Mouse (Mus musculus) T-cell, adult 2 months (primary cell): ENCODE measurements around the gene Xxylt1.

ENCODE experiments used
- DNase-seq: peaks from one replicate; pipeline ENCODE4 v3.0.0; 2022; ENCODE audit warnings: low spot score

Gene Xxylt1

DNA sequence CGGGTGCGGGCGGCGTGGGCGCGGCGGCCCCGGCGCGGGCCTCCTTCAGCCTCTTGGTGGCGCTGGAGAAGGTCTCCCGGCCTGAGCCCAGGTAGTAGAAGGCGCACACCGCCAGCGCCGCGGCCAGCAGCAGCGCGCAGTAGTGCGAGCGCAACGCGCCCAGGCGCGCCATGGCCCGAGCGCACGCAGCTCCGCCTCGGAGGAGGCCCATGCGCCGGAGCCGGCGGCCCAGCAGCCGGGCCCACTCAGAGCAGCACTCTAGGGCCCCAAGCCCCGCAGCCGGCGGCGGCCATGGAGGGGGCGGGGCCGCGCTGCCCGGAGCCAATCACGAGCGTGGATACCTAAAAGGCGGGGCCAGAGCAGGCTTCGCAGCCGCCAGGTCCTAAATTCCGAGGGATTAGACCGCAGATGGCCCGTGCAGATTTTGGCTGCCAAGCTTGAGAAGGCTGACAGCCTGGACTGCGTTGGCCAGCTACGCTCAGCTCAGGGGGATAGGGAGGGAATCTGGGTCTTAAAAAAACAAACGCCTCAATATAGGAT, at the start of gene Xxylt1:
Gene Xxylt1, minus strand, starts transcription at position 308 of the 540 bp plus-strand sequence.
- DNase-seq, result peak; percentile 93

DNA sequence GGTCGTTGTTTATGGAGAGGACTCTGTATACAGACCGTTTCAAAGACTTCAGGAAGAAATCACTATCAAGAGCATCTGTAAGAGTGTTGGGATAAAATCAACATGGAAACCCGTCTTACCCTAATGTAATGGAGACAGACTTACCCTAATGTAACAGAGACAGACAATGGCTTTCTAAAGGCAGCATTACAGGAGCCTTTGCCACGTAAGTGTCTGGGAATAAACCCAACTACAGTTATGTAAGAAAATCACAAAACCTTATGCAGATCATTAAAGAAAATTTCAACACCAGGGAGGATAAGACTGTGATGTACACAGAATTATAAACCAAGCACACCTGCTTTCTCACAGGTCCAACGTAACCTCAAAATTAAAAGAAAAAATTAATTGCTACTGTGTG, 46.9 kb upstream of the Xxylt1 start:
- no peak for DNase-seq

DNA sequence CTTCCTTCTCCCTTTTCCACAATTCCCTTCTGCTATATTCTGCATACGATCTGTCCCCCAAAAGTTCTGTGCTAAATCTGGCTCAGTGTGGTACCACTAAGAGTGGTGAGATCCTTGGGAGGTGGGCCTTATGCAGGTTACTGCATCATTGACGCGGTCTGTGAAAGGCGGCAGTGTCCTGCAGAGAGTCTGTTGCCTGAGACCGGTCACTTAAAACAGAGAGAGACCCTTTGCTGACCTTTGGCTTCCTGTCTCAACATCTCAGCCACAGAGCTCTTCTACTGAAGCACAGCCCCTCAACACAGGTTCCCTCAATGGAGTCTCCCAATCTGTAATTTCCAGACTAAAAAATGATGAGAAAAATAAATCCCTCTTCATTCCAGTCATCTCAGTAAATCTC, 43.8 kb upstream of the Xxylt1 start:
- no peak for DNase-seq

DNA sequence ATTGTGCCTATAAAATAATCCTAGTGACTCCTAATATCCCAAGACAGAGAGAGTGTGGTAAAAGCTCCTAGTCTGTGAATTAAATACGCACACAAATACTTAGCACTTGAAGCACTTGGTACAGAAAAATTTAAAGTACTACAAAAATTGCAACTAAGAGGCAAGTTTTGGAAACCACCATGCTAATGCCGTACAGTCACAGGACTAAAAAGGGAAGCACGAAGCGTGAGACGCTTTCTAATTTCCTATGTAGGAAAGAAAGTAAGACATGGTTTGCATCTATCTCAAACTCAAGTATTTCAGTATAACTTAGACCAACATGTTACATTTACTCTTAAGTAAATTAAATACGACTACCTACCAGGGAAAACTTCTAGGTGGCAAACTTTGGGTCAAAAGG, 40.4 kb upstream of the Xxylt1 start:
- DNase-seq, result no peak

DNA sequence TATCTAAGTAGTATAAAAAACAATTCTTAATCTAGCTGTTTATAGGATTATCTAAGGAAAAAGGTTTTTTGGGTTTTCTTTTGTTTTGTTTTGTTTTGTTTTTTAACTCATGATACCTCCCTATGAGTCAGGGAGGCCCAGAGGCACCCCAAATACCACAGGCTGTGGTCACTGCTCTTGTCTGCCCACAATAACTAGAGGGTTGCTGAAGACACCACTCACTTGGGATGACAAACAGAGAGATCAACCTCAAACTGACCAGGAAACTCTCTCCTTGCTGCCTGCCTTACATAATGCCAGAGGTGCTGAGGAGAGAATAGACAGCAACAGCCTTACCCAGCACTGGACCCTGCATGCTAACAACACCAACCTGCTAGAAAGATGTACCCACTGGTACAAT, 32.4 kb upstream of the Xxylt1 start:
- no peak for DNase-seq

DNA sequence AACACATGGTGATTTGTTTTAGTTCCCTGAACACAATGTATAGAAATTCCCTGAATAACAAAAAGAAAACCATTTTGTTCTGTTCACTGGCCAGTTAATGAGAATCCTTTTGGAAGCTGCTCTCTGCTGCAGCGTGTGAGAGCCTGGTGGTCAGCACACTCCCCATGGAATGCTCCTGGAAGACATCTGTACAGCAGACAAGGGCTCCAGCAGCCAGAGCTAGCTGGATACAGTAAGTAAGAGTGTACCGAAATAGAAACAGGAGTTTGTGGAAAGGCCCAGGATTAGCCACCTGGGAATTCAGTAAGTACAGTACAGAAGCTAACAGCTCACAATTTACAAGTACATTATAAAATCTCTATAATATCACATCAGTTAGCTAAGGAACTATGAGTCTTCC, 20.1 kb upstream of the Xxylt1 start:
- DNase-seq, result no peak

DNA sequence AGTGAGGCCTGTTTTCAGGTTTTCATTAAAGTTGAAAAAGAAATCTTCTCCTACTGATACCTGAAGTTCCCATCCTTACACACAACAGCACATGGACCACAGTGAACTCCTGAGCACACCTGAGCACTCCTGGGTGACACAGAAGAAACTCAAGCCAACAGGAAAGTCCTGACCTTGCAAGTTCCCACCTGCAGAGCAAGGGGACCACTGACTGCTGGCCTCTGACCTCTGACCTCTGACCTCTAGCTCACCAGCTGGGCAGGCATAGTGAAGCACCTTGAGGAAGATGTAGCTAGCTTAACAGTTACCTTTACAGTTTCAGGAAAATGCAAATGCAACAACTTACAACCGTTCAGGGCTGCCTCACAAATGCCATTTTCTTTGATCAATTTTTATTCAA, 18.7 kb upstream of the Xxylt1 start:
- no peak for DNase-seq

DNA sequence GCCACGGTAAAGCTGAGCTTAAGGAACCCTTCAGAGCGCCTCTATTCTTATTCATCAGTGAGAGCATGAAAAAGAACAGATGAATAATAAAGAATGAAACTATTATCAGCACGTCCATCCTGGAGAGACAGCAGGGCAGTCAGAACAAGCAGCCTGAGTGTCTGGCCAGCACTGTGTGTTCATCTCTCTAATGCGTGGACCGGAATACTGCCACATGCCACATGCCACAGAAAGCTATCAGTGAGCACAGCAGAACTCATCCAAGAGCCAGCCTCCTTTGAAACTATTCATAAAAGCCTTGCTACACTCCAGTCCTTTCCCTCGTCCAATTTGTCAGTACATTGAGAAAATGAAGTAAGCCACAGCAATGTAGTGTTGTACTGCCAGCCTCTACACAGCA, 12.8 kb upstream of the Xxylt1 start:
- DNase-seq, result no peak

DNA sequence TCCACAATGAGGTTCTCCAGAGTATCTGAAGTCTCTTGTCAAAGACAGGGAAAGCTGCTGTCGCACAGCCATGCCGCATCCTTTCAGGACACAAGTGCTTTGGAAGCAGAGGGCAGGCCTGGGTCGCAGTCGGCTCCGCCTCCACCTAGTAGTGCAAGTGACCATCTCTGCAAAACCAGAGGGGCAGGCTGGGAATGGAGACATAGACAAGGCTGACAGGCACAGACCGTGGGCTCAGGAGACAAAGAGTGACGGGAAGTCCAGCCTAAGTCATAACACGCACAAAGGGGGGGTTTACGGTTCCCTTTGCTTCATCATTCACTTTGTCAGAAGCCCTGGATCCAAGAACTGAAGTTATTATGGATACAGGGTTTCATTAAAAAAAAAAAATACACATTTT, 12.0 kb upstream of the Xxylt1 start:
- DNase-seq, result no peak

DNA sequence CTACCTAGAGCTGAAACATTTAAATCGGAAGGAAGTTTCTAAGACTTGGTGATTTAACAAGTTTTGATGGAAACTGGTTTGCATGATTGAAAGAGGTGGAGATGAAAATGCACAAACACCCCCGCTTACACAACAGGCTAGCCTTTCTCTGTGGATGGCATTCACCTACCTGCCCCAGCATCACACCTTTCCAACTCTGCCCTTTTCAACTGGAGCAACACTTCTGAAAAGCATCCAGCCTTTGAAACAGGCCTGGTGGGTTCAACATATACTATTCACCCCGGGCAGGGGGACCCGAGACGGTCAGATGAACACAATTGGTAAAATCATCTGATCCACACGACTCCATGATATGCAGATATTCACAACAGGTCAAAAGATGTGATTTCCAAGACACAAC, 659 bp upstream of the Xxylt1 start:
- no peak for DNase-seq

DNA sequence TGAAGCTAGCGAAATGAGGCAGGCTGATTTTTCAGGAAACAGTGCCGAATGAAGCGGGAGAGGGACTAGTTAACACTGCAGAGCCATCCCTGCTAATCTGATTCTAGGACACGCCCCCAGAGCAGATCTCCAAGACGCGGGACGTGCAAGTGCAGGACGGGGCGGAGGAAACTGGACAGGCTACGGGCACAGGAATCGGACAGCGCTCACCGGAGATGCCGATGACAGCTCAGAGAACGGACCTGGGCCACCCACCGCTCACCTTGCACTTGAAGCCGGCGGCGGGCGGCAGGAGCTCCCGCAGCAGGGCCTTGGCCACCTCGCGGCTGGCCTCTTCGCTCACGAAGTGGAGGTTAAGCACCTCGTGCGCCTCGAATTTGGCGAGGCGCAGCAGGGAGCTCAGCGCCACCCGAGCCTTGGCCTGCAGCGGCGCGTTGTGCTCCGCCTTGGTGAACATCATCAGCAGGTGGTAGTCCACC, 620 bp downstream of the Xxylt1 start:
- DNase-seq, result no peak

DNA sequence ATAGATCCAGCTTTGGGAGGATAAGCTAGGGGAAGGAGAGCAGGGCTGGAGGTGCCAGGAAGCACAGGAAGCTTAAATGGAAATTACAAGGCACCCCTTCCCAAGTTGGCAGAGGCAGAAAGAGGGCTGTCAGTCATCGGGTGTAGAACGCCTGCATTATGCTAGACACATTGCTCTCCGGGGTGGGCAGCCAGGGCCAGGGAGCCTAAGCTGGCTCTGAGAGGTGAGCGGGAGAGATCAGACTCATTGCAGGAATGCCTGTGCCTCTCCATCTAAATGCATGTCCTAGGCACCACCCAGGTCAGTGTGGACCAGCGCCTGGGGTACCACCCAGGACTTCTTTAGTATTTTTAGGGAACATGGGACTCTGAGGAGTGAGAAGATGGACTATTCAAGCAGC, 3.8 kb downstream of the Xxylt1 start:
- DNase-seq, result no peak

DNA sequence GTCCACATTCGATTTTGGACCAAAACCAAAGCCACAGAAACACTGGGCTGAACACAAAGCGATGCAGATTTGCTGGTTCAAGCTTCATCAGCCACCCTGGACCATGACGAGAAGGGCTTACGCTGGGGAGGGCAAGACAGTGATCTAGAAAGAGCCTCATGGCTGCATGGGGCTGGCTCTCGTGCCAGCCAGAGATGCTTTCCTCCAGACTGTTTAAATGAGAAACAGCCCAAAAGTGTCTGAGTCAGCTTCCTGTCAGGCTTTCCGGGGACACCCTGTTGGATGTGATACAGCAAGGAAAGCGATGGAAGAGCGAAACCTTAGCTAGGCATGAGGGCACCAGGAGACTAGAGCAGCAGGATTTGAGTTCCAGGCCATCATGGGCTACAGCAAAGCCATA, 4.8 kb downstream of the Xxylt1 start:
- DNase-seq, result no peak

DNA sequence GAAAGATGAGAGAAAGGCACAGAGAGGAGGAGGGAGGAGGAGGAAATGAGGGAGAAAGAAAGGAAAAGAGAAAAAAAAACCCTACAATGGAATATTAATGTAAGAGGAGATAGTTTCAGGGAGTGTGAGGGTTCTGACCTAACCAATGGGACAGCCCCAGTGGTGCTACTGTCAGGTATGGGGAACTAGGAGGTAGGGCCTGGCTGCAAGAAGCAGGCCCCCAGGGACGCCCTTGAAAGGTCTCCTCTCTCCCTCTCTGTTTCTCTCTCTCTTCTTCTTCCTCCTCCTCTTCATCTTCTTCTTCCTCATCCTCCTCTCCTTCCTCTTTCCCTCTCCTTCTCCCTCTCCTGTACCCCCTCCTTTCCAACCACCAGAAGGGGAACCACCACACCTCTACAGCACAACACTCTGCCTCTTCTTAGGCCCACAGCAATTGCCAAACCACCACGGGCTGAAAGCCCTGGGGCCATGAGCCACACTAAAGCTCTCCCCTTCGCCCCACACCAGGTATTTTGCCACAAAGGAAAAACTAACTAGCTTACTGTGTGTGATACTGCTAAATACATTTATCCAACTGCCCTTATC, 6.8 kb downstream of the Xxylt1 start:
- DNase-seq, result no peak

DNA sequence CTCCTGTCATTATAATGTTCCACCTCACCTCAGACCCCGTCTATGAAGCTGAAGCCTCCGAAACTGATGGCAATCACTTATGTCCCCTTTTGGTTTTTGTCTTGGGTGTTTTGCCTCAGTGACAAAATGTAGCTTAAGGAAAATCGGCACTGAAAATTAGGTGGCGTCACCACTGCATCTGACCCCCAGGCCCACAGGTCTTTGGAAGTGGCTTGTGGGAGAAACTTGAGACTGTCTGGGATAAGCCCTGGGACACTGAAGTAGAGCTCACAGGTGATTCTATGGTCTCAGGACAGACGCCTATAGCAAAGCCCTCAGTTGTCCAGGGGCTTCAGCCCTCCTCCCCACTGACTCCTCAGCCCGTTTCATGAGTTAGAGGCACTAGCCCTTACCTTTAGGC, 9.5 kb downstream of the Xxylt1 start:
- no peak for DNase-seq

DNA sequence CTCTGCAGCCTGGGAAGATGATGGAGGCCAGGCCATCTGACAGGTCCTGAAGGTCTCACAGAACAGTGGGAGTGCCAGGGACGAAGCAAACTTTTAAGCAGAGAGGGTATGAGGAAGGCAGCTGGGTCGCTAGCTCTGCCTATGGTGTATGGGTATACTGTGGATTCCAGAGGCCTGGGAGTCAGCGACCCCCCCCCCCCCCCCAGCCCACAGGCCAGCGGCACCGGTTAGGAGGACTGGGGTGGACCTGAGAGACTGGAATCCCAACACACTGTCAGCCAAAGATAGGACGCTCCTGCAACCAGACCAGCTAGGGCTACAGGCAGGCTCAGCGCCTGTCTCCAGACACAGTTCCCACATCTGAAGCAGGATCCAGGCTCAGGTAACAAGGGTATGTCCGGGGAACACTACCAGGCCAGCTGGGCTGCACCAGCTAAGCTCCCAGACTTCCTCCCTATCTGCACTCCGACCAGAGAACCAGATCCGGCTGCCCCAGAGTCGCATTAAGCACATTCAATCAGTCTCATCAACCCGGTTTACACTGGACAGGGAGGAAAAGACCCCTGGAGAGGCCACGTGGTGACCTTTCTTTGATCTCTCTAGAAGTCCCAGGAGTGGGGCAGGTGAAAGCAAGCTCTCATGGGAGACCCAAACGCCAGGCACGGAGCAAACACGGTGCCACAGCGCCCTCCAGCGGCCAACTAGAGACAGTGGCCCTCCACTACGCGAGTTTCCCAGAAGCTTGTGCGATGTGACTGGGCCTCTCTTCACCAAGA, 10.7 kb downstream of the Xxylt1 start:
- DNase-seq, result peak; percentile 75

DNA sequence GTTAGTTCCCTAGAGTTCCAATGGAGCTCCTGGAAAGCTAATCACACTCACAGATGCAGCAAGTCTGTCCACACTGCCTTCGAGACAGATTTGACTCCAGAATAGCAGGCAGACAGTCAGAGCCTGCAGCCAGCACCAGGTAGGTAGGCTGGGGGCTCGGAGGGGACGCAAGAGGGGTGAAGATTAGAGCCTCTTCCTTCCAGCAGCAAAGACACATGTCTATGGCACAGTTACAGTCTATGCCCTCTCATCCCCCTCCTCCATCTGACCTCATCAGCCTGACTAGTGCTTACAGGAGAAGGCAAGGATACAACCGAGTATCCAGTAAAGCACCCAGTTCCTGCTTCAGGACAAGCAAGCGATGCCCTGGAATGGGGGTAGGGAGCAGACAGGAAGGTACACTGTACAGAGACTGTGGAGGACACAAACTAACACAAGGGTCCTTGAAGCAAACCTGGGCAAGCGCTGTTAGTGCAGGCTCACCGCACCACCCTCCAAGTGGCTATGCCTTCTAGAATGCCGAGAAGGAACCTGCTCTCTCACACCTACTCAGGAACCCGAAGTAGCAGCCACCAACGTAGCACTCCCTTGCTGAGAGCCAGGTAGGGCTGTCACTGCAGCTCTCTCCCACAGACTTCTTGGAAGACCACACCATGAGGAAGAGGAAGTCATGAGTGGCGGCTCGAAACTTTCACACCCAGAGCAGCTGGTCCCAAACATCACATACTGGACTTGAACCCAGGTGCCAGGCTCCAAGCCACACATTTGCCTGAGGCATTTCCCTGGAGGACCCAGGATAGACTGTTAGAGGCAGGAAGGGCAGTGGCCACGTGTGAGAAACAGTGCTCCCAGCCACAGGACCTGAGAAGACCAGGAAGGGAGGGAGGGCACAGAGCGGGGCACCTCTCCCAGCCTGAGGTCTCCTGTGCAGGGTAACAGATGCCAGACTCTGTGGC, 11.7 kb downstream of the Xxylt1 start:
- DNase-seq, result no peak

DNA sequence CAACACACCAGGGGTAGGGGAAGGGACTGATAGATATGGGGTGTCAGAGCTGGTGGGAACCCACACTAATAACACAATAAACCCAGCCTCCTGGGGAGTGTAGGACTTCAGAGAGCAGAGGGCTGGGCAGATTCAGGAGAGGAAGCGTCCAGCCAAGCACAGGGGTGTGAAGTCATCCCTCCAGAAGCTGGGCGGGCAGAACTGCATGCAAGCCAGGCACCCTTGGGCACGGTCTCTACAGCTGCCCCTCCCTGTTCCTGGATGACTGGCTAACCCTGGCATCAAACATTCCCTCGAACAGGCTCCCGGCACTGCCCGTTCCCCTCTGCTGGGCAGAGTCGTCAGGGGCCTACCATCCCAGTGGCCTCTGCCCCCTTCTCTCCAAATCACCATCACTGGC, 13.0 kb downstream of the Xxylt1 start:
- no peak for DNase-seq

DNA sequence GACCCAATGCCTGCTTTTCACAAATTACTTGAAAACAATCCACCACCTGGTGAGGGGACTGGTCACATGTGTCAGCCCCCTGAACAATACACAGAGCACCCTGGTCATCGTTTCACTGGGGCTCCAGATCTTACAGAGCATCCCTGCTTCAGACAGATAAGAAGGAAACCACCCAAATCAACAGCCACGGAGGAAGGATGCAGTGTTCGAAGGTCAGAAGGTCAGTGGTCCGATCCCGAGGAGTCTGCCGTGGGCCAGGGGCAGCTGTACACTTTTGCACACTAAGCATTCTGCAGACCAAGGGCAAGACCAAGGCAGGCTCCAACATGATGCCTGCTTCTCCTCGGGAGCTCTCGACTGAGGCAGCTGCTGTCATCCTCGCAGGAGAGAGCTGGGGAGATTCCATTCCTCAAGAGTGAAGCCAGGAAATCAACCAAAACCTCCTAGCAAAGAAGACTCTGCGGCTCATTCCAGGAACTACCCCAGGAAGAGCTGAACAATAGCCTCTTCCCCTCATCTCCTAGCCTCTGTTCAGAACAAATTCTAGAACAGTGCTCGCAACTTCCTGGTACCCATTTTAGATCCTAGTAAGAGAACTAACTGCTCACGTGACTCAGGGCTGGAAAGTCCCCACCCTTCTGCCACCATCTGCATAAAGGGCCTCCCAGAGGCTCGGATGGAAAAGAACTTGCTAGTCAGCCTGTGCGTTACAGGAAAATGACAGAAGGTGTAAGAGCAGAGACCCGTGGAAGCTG, 14.7 kb downstream of the Xxylt1 start:
- DNase-seq, result peak; percentile 71

DNA sequence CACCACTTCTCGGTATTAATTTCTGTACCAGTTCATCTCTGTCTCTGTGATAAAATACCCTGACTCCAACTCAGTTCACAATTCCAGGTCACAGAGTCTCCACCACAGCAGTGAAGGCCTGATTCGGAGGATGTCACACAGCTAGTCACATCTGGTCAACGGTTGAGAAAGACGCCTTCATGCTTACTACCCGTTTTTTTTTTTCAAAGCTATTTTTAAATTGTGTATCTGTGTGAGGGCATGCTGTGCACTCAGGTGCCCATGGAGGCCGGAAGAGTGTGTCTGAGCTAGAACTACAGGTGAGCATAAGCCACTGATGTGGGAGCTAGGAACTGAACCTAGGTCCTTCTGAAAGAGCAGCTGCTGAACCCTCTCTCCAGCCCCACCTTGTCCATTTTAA, 16.4 kb downstream of the Xxylt1 start:
- no peak for DNase-seq

DNA sequence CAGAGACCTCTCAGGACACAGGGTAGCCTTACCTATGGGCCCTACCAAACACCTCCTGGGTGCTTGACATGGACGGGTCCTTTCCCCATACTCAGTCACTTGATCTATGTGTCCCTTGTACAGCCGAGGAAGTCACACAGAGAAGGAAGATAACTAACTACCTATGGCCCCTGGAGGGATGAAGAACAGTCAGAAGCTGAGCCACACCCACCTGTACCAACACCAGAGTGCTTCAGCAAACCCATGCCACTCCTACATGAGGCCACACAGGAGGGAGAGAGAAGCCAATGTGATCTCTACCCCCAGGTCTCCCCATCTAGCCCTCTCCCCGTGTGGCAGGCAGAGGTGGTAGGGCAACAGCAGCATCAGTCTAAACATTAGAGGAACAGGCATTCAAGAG, 18.3 kb downstream of the Xxylt1 start:
- no peak for DNase-seq
